Mouse (Mus musculus) right cerebral cortex, postnatal 4 days (tissue): Measurements from ENCODE around the gene Esp15.
"Not testable (repeated sequence)": the region's sequence is repeated elsewhere in the genome, so short reads cannot be mapped to it uniquely, and the experiment has no call there.

Experiments used
- DNase-seq: peaks from one replicate; pipeline ENCODE4 v3.0.0-alpha.2; 2022

Esp15 gene

GRCm38 (mm10) chr17:39640654-39641053 lies at the start of gene Esp15:
Gene Esp15 (plus strand): TSS chr17:39640954.
- DNase-seq, result not testable (repeated sequence)

DNA sequence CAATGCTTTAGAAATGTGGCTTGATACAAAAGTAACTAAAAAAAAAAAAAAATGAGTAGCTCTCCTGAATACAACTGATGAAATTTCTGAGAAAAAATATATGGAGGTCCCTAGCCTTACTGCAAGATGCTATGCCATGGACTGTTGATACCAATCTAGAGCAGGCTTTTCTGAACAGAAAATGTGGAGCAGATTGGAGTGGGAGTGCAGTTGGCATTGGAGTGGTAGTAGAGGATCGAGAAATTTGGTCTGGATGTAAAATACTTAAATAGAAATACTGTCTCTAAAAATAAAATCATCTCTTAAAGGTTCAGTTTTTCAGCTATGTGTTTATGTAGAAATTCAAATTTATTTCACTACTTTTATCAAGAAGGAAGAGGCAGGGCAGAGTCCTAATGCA lies 49.2 kb upstream of the Esp15 start:
- DNase-seq, result no peak
